Mouse (Mus musculus) heart, embryonic 13.5 days (tissue): ENCODE data around the gene 8030411F24Rik. TPM values are rescaled to one million over a fixed set of nuclear protein-coding genes. Genes with fewer than 3 reads are reported as not detected.
A peak's percentile ranks its signal among the peaks of the same experiment; 100 is the strongest.

Experiments used
- ATAC-seq: fragments of 200-750 bp; cut with Nextera tagmentation; 2 replicates; pipeline ENCODE4 v1.8.0; 2017; ENCODE audit warnings: moderate TSS enrichment; ENCODE audit not compliant: insufficient number of reproducible peaks, low FRiP score, low TSS enrichment; ENCODE audit errors: extremely low read depth
- H3K27ac ChIP-seq: fragments of 300-500 bp; sonication (generic); replicated peaks from 2 replicates; pipeline ENCODE4 v1.5.1; 2015; ENCODE audit warnings: moderate library complexity, mild to moderate bottlenecking, inconsistent platforms
- H3K27me3 ChIP-seq: fragments of 300-500 bp; sonication (generic); replicated peaks from 2 replicates; pipeline ENCODE4 v1.6.1; 2015; ENCODE audit warnings: mild to moderate bottlenecking, inconsistent platforms
- H3K36me3 ChIP-seq: fragments of 300-500 bp; sonication (generic); 2 replicates; pipeline ENCODE4 v1.6.1; 2015; ENCODE audit warnings: mild to moderate bottlenecking, inconsistent platforms
- H3K4me1 ChIP-seq: fragments of 300-500 bp; sonication (generic); 2 replicates; pipeline ENCODE4 v1.6.1; 2015; ENCODE audit warnings: inconsistent platforms
- H3K4me2 ChIP-seq: fragments of 300-500 bp; sonication (generic); 2 replicates; pipeline ENCODE4 v1.6.1; 2015; ENCODE audit warnings: inconsistent platforms, mild to moderate bottlenecking, moderate library complexity
- H3K4me3 ChIP-seq: fragments of 300-500 bp; sonication (generic); 2 replicates; pipeline ENCODE4 v1.5.1; 2015; ENCODE audit warnings: moderate library complexity, mild to moderate bottlenecking, inconsistent platforms
- H3K9ac ChIP-seq: fragments of 300-500 bp; sonication (generic); 2 replicates; pipeline ENCODE4 v1.6.1; 2015; ENCODE audit warnings: inconsistent platforms, mild to moderate bottlenecking, moderate library complexity
- H3K9me3 ChIP-seq: fragments of 300-500 bp; sonication (generic); 2 replicates; pipeline ENCODE4 v1.6.1; 2016; ENCODE audit warnings: inconsistent platforms
- WGBS: fragments of 180-500 bp; shearing (Covaris S2); methylation state at CpG from one replicate; pipeline ENCODE4 v1.1.7; 2015; ENCODE audit warnings: mixed read lengths; 5-methylcytosine and 5-hydroxymethylcytosine counted together
- polyA plus RNA-seq: library from polyadenylated mRNA; unstranded; fragments of >200 nt; fragmentation: Nextera tagmentation; extraction: Ambion mirVana; gene quantifications from 2 replicates; pipeline ENCODE4 v1.2.1, GENCODE M21; 2015

Gene 8030411F24Rik
- polyA plus RNA-seq, 1 experiment from 2014 or later = not detected

DNA sequence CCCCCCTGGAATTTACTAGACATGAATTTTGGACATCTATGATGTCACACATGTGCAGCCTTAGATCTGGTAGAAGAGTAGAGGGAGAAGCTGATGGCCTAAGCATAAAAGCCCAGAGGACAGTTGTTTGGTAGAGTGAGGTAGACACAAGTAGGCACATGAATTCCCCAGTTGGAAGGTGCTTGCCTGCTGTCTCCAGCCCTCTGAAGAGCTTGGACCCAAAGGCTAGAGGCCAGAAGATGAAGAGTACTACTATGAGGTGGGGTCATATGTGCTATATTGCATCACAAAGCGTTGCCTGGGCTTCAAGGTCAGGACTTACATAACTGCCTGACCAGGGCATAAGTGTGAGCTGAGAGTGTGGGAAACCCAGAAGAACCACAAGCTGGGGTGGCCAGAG lies 16.7 kb downstream of the 8030411F24Rik start, which contains the start of gene Cst8:
Gene Cst8 (plus strand): TSS at position 301 of the 400 bp plus-strand sequence.
- no peak for ATAC-seq
- Histone ChIP-seq H3K27ac (no peak within 1 kb of the TSS), H3K9me3 (no peaks in the 10 kb centered on the region), H3K9ac (no peak within 1 kb of the TSS), H3K4me1 (peaks cover 17% of the 10 kb centered on the region), H3K36me3 (no peaks in the 10 kb centered on the region), H3K27me3 (no peaks in the 10 kb centered on the region), H3K4me2 (no peak within 1 kb of the TSS), H3K4me3 (no peak within 1 kb of the TSS)
- 71% methylated on average over 1 of the region's 1 CpGs for WGBS

DNA sequence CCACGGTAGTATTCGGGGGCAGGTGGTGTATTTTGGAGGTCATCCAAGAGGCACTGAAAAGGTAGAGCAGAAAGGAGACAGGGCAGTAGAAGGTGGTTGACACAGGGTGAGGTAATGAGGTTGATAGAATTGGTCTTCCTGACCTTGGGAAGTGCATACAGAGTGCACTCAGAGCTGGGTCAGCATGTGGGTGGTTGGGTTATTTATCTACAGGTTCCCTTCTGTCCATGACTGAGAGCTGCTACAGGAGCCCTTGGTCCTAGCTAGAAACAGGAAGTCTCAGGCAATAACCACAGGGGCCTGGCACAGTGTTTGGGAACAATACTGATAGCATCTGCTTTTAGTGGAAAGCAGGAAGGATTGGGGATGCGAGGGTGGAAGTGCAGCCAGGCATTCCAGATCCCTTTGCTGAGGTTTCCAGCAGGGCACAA lies 19.7 kb downstream of the 8030411F24Rik start:
- H3K27me3 ChIP-seq = no peaks in the 10 kb centered on the region
- H3K4me3 ChIP-seq = no peak overlapping the region
- no peak overlapping the region for H3K4me2 ChIP-seq
- H3K4me1 ChIP-seq = peaks cover 17% of the 10 kb centered on the region
- H3K9me3 ChIP-seq = no peaks in the 10 kb centered on the region
- peak overlapping the region; percentile 66 for H3K27ac ChIP-seq
- no peak for ATAC-seq
- 34% methylated on average over 3 of the region's 3 CpGs for WGBS
- H3K36me3 ChIP-seq = no peaks in the 10 kb centered on the region
- H3K9ac ChIP-seq = no peak overlapping the region

DNA sequence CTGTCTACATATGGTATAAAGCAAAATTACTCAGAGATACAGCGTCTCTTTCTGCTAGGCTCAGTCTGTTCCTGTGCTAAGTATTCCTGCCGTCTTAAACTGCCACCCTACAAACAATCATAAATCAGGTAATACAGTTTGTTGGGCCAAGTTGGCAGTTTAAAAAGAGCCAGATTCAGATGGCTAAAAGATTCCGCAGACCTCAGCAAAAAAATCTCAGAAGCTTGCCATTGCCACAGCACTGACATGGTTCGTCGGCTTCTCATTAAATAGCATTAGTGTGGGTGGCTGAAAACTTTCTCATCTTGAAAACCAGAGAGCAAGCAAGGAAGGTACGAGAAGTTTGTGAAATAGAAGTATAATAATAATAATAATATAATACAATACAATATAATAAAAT lies 24.9 kb downstream of the 8030411F24Rik start:
- H3K27ac ChIP-seq = no peak overlapping the region
- ATAC-seq = no peak
- no peaks in the 10 kb centered on the region for H3K9me3 ChIP-seq
- H3K9ac ChIP-seq = no peak overlapping the region
- H3K4me1 ChIP-seq = peaks cover 1% of the 10 kb centered on the region
- H3K4me2 ChIP-seq = no peak overlapping the region
- no peak overlapping the region for H3K4me3 ChIP-seq
- 71% methylated on average over 6 of the region's 6 CpGs for WGBS
- H3K27me3 ChIP-seq = no peaks in the 10 kb centered on the region
- no peaks in the 10 kb centered on the region for H3K36me3 ChIP-seq

DNA sequence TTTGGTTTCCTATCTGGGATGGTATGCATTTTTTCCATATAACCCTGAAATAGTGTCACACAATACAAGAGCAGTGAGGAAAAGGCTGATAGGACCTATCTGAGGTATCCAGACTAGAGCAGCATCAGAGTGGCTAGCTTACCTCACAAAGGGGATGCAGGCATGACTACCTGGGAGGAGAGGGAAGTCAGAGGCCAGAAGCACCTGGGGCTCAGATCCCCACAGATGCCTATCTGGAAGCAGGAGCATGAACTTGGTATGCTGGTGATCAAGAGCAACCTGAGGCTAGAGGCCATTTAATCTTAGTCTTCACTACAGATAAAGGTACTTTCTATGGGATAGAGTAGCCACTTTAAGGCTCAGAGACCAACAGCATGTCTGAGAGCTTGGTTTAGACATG lies 38.1 kb downstream of the 8030411F24Rik start, which contains the start of gene Cst13:
Gene Cst13 (plus strand): TSS at position 173 of the 400 bp plus-strand sequence.
- H3K4me2 ChIP-seq = no peak within 1 kb of the TSS
- H3K4me1 ChIP-seq = no peaks in the 10 kb centered on the region
- no peaks in the 10 kb centered on the region for H3K9me3 ChIP-seq
- H3K9ac ChIP-seq = no peak within 1 kb of the TSS
- H3K27me3 ChIP-seq = no peaks in the 10 kb centered on the region
- H3K4me3 ChIP-seq = no peak within 1 kb of the TSS
- no peak for ATAC-seq
- H3K27ac ChIP-seq = no peak within 1 kb of the TSS
- H3K36me3 ChIP-seq = no peaks in the 10 kb centered on the region

DNA sequence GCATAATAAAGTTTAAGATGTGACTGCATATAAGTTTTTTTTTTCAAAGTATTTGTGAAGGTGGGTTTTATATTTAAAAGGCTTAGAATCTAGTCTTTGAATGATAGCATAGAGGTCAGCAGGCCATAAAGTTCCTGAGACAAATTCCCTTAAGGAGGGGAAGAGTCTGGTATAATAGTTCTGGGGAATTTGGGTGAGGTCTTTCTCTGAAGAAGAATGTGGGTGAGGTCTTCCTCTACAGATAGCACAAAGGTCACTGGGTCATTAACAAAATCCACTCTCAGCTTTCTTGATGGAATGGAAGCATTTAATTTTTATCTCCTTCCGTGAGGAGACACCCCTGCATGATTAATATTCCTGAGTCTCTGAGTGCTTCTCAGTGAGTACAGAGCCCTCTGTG lies 44.2 kb downstream of the 8030411F24Rik start:
- H3K27ac ChIP-seq = no peak overlapping the region
- H3K4me2 ChIP-seq = no peak overlapping the region
- 35% methylated on average over 1 of the region's 1 CpGs for WGBS
- no peaks in the 10 kb centered on the region for H3K4me1 ChIP-seq
- H3K36me3 ChIP-seq = no peaks in the 10 kb centered on the region
- no peaks in the 10 kb centered on the region for H3K27me3 ChIP-seq
- no peak overlapping the region for H3K9ac ChIP-seq
- no peaks in the 10 kb centered on the region for H3K9me3 ChIP-seq
- H3K4me3 ChIP-seq = no peak overlapping the region
- ATAC-seq = no peak

DNA sequence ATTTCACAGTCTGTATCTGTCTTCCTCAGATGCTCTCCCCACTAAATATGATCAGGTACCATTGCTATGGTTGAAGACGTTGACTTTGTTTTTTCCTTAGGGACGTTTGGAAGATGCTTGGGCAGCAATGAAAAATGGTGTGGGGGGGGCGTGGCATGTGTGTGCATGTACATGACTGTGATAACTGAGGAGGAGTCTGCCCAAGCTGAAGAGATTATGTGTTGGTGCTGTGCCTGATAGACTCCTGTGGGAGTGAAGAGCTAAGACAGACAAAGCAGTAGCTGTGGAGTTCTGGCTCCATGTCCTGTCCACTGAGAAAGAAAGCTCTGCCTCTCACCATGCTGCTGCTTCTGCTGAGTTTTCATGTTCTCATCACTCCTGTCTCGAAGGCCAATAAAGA lies 53.1 kb downstream of the 8030411F24Rik start, which contains the start of gene Cst9:
Gene Cst9 (plus strand): TSS at position 236 of the 400 bp plus-strand sequence.
- Histone ChIP-seq H3K9me3 (no peaks in the 10 kb centered on the region), H3K36me3 (no peaks in the 10 kb centered on the region), H3K4me2 (no peak within 1 kb of the TSS), H3K27me3 (no peaks in the 10 kb centered on the region), H3K4me1 (no peaks in the 10 kb centered on the region), H3K4me3 (no peak within 1 kb of the TSS), H3K9ac (no peak within 1 kb of the TSS), H3K27ac (no peak within 1 kb of the TSS)
- 52% methylated on average over 4 of the region's 4 CpGs for WGBS
- no peak; the same call in 1 of the 2 replicates for ATAC-seq

Other genes starting within 250 kb of the 8030411F24Rik start
- 50.4 and 55.5 TPM in 2 replicates for gene Nxt1, start 109.4 kb upstream of the 8030411F24Rik start, polyA plus RNA-seq
- 13.1 and 13.2 TPM in 2 replicates for gene Gzf1, start 101.0 kb upstream of the 8030411F24Rik start, polyA plus RNA-seq
- gene Napb, start 49.5 kb upstream of the 8030411F24Rik start, polyA plus RNA-seq = 2.2 and 2.4 TPM in 2 replicates
- gene Cstl1, start 31.7 kb upstream of the 8030411F24Rik start, polyA plus RNA-seq = not detected in 2 replicates
- gene Cst11, start 10.5 kb upstream of the 8030411F24Rik start, polyA plus RNA-seq = not detected in 2 replicates
- gene Cst12, start 7.4 kb downstream of the 8030411F24Rik start, polyA plus RNA-seq = not detected in 2 replicates
- not detected in 2 replicates for gene Cst8, start 16.8 kb downstream of the 8030411F24Rik start, polyA plus RNA-seq
- gene Cst13, start 38.1 kb downstream of the 8030411F24Rik start, polyA plus RNA-seq = not detected in 2 replicates
- gene Cst9, start 53.1 kb downstream of the 8030411F24Rik start, polyA plus RNA-seq = 3.3 and 3.9 TPM in 2 replicates
- 0.71 TPM in 1 of 2 replicates, not detected in the other for gene 9230104L09Rik, start 83.0 kb downstream of the 8030411F24Rik start, polyA plus RNA-seq
- gene Cst3, start 93.7 kb downstream of the 8030411F24Rik start, polyA plus RNA-seq = 753 and 907 TPM in 2 replicates
- not detected in 2 replicates for gene Gm1330, start 221.2 kb downstream of the 8030411F24Rik start, polyA plus RNA-seq
- not detected in 2 replicates for gene Gm10750, start 235.2 kb downstream of the 8030411F24Rik start, polyA plus RNA-seq